Mouse (Mus musculus): ENCODE results near the gene Nup155.
"Not testable (repeated sequence)": the region's sequence is repeated elsewhere in the genome, so short reads cannot be mapped to it uniquely, and the experiment has no call there.

Nup155 gene

DNA sequence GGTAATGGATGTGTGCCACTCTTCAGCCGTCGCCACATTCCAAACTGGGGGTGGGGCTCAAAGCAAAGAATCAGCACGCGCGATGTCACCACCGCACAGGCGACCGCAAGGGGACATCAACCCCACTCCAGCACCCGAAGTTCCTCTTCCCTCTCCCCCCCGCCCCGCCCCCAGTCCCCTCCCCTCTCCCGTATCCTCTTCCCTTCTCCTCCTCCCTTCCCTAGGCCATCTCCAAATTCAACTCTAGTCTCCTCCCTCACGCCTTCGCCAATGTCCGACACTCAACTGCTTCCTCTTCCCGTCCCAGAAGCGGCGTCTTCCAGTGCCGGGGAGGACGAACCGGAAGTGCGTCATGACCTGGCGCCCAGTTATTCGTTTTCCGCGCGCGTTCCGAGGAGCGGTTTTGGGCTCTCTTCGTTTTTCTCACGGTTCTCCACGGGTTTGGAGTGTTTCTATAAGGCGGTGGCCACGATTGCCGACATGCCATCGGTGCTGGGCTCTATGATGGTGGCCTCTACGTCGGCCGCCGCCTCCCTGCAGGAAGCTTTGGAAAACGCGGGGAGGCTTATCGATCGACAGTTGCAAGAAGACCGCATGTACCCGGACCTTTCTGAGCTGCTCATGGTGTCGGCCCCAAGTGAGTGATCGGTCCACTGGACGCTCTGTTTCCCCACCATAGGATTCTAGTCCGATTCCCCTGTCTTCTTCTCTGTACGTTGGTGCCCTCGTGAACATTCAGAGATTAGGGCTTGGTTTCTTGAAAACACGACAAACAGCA, at the start of gene Nup155:
TSS of gene Nup155 (plus strand) at position 308 of the 778 bp plus-strand sequence.
- peak; percentile 89 for DNase-seq

DNA sequence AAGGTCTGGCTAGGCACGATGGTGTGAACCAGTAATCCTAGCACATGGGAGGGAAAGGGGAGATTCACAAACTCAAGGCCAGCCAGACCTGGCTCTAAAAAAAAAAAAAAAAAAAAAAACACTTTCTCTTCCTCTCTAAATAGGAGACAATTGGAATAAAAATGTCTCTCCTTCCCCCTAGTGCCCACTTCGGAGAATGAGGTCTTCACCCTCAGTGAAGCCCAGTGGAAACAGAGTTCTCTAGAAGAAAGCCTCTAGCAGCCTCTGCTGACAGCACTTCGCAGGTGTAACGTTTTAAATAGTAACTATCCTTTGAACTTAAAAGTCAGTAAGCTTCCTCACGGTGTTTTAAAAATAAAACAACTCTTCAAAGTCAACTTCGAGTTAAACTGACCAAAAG, 43.9 kb upstream of the Nup155 start:
- no peak for DNase-seq

DNA sequence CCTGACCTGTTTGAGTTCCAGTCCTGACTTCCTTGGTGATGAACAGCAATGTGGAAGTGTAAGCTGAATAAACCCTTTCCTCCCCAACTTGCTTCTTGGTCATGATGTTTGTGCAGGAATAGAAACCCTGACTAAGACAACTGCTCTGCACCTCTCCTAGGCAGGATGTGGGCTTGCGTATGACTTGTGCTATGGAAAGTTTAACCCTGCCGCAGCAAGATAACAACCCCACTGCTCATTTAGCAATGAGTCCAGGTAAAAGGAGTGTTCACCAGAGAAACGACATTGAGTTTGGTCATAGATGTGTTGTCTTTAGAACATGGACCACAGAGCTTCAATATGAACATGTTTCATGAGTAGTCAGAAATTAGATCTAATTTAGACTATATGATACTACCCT, 35.9 kb upstream of the Nup155 start:
- DNase-seq: not testable (repeated sequence)

DNA sequence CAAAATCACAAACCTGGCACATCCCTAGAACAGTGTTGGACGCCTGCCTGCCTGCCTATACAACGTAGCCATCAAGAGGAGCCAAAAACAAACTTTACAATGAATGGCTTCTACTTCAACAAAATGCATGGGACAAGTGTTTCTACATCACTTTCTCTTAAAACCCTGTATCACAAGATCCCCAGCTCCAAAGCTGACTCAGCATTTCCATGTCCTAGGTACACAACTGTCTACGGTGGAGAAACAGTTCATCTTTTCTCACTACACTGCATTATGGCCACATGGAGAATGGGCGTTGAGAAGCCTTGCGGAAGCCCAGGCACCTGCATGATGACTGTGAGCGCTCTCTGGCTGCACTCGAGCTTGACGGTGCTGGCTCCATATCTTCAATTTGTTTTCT, 26.9 kb upstream of the Nup155 start:
- no peak for DNase-seq

DNA sequence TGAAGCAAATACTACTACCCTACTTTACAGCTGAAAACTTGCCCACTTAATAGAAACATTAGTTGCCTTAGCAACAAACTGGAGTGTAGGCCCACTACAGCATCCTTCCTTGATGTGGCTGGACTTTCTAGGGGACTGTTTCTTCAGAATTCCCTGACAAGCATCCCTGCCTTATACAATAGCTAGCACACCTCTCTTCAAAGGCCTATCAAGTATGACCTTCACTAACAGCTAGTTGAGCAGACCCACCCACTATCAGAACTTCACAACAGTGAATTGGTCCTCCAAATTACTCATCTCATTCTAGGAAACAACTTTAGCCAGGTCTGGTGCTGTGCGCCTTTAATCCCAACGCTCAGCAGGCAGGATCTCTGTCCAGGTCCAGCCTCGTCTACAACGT, 21.8 kb upstream of the Nup155 start:
- DNase-seq: no peak

DNA sequence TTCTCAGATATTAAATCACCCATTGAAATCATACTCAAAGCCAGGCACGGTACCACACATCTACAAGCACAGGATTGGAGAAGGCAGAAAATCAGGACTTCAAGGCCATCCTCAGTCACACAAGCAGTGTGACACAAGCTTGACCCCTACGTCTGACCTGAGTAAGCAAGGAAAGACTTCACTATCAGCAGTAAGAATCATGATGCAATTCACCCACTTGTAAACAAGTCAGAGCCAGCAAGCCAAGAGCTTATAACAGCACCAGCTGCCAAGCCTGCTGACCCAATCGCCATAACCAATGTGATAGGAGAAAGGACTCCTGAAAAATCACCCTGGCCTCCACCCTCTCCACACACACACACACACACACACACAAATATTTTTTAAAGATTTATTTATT, 20.4 kb upstream of the Nup155 start:
- no peak for DNase-seq

DNA sequence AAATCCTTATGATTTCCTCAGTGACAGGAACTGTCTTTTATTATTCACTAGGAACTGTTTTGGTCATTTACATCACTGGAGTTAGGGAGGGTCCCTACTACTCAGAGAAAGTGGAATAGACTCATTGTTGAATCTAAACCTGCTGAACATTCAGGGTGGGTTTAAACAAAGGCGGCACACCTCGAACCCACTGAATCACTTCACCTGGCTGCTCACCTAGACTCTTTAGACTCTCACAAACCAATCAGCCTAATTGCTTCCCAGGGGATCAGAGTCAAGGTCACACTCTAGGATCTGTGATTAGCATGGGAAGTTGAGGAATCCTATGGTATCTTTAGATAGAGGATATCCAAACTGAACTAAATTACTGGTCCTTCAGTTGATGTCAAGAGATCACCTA, 18.4 kb upstream of the Nup155 start:
- DNase-seq: no peak

DNA sequence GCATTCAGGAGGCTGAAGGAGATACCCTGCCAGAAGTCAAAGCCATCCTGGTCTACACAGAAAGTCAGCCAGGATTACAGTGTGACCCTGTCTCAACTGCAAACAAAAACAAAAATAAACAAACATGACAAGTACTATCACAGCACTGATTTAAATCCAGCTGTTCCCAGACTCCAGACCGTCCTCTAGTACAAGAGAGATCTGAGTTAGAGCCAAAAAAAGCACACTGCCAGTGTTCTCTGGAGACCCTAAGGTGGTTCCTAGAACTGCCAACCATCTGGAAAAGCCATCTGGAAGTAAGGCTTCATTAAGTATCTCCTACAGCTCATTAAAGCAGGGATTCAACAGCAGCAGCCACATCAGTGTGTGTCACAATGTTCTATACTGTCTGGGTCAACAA, 16.4 kb upstream of the Nup155 start:
- DNase-seq: not testable (repeated sequence)

DNA sequence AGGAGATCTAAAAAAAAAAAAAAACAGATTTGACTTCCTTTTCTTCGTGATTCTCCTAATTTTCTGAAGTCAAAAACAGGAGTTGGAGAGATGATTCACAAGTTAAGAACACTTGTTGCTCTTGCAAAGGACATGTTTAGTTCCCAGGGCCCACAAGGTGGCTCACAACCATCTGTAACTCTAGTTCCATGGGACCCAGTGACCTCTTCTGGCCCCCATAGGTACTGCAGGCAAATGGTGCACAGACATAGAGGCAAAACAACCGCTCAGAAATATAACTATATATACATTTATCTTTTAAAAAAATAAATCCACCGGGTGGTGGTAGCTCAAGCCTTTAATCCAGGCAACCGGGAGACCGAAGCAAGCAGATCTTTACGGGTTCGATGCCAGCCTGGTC, 11.2 kb upstream of the Nup155 start:
- peak; percentile 82 for DNase-seq

DNA sequence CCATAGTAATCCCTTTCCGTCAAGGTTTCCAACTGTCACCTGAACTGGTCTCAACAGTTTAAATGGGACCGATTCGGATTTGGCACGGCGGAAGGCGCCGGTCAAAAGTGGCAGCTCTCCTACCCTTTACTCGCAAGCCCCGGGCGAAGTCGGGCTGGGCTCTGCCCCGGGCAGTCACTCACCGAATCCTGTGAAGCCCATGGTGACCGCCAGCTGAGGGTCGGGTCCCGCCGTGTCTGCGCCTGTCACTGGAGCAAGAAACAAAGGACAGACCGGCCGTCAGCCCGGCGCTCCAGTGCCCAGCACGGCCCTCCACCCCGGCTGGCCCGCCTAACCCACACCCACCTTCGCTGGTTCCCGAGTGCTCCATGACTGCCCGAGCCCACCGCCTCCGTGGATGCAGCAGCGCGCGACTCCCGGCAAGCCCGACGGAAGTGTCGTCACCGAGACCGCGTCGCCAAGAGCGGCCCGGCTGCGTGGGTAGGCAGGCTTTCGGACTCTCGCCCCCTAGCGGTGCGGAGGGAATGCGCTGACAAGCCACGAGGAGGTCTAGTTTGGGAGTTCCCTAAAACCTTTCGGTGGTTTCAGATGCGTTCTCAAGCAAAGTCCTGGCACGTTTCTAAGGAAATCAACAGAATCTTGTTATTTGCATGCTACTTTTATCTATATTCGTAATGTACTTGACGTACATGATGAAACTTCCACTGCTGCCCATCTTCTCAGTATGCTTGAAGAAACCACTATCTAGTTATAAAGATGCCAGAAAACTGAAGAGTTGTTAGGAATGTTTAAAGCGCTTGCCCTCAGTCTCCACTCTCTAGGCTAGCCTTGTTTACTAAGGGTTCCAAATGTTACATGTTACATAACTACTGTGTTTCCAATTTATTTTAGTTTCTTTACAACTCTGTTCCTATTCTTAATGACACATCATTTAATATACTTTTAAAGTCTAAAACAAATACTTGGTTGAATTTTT, 10.0 kb upstream of the Nup155 start, which contains the start of gene Wdr70:
TSS of gene Wdr70 (minus strand) at position 436 of the 976 bp plus-strand sequence.
- DNase-seq: peak; percentile 96

DNA sequence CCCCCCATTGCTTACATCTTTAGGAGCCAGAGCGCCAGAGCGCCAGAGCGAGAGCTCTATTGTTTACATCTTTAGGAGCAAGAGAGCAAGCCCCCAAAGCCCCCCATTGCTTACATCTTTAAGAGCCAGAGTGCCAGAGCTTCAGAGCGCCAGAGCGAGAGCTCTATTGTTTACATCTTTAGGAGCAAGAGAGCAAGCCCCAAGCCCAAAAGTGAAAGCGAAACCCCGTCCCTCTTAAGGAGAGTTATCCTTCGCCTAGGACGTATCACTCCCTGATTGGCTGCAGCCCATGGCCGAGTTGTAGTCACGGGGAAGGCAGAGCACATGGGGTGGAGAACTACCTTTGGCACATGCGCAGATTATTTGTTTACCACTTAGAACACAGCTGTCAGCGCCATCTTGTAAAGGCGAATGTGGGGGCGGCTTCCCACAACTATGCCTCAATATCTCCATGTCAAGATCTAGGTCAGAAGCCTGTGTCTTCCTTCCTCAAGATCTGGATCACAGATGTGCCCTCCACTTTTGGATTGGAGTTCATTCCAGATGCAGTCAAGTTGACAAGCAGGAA, 7.0 kb upstream of the Nup155 start:
- DNase-seq: not testable (repeated sequence)

DNA sequence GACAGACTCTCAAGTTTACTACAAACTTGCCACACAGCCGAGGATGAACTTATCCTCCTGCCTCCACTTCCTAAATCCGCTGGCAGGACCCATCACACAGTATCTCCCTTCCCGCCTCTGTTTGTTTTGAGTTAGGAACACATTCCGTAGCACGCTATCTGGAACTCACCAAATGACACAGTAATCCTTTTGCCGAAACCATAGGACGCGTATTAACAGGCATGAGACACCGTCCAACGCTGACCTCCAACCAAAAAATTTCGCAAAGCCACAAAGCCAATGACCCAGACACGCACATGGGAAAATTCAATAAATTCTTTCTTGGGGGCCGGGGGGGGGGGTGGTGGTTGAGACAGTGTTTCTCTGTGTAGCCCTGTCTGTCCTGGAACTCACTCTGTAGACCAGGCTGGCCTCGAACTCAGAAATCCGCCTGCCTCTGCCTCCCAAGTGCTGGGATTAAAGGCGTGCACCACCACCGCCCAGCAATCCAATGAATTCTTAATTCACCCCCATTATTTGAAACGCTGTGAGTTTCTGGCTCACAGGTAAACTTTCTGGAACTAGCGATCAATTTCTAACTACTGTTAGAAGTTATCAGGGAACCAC, 610 bp upstream of the Nup155 start:
- no peak for DNase-seq

DNA sequence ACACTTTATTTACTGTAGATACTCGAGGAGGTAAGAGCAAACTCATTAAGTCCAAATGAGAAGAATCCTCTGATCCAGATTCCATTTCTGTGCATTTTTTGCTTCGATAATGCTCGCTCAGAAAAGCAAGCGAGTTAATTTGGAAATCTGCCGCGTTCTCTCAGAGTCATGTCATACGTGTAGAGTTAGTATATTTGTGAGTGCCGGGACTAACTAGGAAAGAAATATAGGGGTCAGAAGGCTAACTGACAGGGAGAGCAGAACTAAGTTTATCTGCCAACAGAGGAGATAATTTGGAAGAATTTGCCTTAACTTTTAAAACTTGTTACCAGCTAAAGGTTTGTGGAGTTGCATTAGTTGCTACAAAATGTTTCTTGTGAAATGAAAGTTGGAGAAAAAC, 709 bp downstream of the Nup155 start:
- no peak for DNase-seq

DNA sequence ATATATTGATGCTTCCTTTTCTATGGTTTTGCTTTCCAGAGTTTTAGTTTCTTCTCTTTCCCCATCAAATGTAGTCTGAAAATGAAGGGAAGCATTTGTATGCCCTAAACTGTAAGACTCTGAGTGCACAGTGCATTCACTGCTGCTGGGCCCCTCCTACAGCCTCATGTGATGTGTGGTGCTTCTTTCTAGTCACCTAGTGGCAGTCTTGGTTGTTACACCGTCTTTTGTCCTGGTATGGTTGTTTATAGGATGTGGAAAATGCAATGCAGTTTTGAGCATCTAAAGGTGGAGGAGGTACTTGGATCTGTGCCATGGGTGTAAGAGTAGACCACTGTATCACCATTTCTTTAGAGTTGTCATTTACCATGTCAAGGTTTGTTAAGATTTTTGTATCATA, 20.2 kb downstream of the Nup155 start:
- no peak for DNase-seq

DNA sequence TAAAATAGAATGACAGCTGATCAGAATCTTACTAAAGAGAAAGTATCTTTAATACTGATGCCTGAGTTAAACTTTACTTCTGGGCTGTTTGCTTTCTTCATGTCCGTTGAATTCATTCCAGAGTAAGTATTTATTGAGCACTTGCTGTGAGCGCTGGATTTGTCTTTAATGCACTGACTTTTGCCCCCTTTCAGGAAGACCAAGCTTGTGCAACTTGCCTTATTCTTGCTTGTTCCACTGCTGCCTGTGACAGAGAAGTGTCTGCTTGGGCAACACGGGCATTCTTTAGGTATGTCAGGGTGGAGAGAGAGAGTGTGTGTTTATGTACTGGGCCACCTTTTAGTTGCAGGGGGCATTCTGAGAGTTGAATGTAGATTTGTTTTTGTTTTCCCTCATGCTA, 22.2 kb downstream of the Nup155 start:
- DNase-seq: no peak

DNA sequence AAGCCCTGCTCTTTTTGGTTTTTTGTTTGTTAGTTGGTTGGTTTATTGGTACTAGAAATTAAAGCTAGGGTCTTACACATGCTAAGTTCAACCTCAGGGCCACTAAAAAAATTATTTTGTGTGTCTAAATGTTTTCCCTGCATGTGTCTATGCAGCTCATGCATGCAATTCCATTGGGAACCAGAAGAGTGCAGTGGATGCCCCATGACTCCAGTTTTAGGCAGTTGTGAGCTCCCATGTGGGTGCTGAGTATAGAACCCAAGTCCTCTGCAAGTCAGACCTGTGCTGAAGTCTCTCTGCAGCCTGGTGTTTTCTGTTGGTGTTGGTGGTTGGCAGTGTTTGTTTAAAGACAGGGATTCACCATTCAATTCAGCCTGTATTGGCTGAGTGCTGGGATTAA, 22.7 kb downstream of the Nup155 start:
- DNase-seq: no peak

DNA sequence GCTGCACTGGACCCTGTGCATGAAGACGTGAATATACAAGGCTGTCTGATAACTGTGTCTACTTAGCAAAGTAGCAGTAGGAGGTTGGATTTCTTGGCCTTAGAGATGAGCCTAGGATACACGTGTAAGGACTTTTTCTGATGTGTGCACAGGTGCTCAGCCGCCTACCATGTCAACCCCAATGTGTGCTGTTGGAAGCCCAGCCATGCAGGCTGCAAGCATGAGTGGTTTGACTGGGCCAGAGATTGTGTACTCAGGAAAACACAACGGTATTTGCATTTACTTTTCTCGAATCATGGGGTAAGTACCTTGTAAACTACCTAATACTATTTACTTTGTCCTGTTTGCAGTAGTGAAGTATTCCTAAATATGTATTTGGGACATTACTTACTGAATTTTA, 26.5 kb downstream of the Nup155 start:
- DNase-seq: no peak

DNA sequence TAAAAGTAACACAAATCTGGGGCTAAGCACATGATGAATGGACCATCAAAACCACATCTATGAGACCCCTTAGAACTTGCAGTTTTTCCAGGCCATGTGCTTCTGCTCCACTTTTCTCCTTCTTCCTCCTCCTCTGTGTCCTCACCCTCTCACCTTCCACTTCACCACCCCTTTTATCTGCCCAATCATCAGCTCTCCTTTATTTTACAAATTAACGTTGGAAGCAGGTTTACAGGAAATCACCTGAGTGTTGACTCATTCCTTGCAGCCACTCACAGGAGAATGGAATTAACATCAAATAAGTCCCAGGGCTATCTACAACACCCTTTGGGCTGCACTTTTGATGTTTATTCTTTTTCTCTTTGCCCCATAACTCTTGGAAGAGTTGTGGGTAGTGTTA, 52.8 kb downstream of the Nup155 start:
- DNase-seq: no peak

DNA sequence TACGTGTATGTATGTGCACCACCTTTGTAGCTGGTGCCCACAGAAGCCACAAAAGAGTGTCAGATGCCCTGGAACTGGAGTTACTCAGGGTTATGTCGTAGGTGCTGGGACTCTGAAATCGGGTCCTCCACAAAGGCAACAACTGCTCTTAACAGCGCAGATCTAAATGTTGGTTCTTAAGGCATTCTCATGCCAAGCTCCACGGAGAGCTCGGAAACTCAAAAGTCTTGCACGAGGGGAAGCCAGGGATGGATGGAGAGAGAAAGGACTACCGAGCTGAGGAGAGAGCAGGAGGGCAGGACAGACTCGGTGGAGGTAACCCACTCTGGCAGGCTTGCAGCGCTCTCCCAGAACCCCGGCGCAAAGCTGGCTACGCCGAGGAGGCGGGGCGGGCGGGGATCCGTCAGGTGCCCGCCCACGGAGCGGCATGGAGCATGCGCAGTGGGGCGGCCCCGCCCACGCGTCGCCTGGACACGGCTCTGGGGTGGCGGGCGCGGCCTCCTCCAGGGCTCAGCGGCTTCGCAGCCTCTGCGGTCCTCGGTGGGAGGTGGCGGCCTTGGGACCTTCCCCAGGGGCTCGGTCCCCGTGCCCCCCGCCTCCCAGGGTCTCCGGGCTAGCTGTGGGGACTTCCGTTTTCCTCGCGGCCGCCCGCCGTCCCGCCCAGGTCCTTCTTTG, 59.7 kb downstream of the Nup155 start, which contains the start of gene Cplane1:
TSS of gene Cplane1 (plus strand) at position 516 of the 675 bp plus-strand sequence.
- DNase-seq: peak; percentile 97

DNA sequence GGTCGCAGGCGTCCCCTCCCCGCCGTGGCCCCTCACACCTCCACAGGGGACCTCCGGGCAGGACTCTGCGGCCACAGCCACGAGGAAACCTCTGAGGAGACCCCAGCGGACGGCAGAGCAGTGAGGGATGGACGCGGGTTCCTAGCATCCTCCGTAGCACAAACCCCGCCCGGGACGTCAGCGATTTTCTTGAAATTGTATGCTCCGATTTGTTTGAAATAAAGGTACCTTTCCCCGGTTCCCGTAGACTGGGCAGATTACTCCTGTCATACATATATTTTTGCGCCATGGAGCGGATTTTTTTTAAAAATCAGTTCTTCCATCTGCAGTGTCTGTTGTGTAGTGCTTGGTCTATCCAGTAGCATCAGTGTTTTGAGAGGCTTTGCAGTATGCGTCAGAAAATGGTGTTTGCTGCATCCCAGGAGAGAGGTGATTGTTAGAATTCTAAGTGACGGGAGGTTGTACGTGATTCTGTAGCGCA, 60.2 kb downstream of the Nup155 start:
- no peak for DNase-seq

DNA sequence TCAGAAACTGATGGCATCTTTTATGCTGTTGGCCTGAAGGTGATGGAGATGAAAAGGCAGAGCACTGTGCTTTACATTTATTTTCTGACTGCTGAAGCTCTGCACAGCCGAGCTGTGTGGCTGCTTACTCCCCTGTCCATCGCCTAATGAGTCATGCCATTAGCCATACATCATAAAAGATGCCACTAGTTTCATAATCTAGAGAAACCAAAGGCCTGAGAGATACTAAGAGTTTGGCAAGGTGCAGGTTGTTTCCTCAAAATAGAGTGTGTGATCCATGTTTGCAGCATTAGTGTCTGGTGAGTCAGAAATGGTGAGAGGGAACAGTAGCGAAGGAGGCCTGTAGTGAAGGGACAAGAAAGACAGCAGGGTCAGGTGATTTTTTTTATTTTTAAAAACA, 80.5 kb downstream of the Nup155 start:
- DNase-seq: no peak

DNA sequence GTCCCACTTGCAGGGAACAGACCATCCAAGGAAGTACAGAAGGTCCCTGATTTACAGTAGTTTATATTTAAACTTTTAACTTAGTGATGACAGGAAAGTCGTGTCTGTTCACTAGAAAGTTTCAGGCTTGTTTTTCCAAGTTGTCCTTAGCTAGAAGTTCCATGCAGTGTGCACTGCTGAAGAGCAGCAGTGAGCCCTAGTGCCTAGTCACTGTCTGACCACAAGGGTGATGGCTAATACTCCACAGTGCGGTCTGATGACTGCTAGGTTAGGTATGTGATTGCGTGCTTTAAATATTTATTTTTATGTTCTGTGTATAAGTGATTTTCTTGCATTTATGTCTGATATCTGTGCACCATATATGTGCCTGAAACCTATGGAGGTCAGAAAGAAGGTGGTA, 81.4 kb downstream of the Nup155 start:
- DNase-seq: no peak

Measured in liver (tissue).